ENCODE assay signal across 23 mouse cellular contexts in the genomic region with DNA sequence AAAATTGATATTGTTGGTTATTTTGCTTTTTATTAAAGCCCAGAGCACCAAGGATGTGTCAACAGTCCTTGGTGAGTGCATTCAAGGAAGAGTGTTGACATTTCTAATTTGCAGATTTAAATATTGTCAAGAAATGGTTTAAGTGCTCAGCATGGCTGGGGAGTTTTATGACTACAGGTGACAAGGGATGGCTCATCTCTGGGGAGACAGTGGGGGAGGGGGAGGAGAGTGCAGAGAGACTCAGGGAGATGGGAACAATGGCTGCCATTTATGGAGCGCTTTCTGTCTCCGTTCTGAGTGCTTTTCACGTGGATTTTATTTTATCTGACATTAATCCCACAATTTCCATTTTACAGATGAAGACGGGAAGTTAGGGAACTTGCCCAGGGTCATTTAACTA.
DNase-seq lines count a peak whose midpoint lies in the region; ATAC-seq and TF ChIP-seq lines count a peak whose summit lies in the region.
"Had no signal": no experiment of that assay in that cellular context is flagged by ENCODE, and none has a peak within 500 bp of the region (broad histone marks: within the 10 kb centered on the region; RNA-seq: fewer than 3 reads in every experiment).

No protein-coding gene starts in this region.

- TF ChIP-seq CTCF in midbrain, postnatal 0 days (IDR thresholded peaks at IDR 0.05), result no peak
- no peak for TF ChIP-seq CTCF in brain, embryonic 14.5 days (IDR thresholded peaks at IDR 0.05; ENCODE audit: borderline replicate concordance, extremely low read depth, insufficient read depth, insufficient read length)

- no peak for ATAC-seq in hindbrain, embryonic 14.5 days (ENCODE audit: low FRiP score)
- no peak for ATAC-seq in midbrain, embryonic 11.5 days (ENCODE audit: low FRiP score)
- no peak for ATAC-seq in midbrain, postnatal 0 days (ENCODE audit: low FRiP score)
- no peak for ATAC-seq in neural tube, embryonic 15.5 days (ENCODE audit: low FRiP score)
- ATAC-seq: activated CD4-positive, CD25-positive, alpha-beta regulatory T cell, adult 4 months; CD4-positive, CD25-positive, alpha-beta regulatory T cell, adult 4 months; Patski had no signal

- peaks cover 51% of the 10 kb centered on the region for H3K4me1 ChIP-seq in hindbrain, embryonic 14.5 days (replicated peaks; ENCODE audit: control insufficient read depth, insufficient read depth, low read length)
- H3K4me1 ChIP-seq in hindbrain, embryonic 10.5 days (replicated peaks), result peaks cover 37% of the 10 kb centered on the region
- peaks cover 2% of the 10 kb centered on the region for H3K4me1 ChIP-seq in midbrain, embryonic 11.5 days (ENCODE audit: control insufficient read depth, insufficient read depth, low read length)
- H3K4me1 ChIP-seq in midbrain, postnatal 0 days (ENCODE audit: insufficient read depth, low read length), result peaks cover 14% of the 10 kb centered on the region; the same call in 1 of the 2 replicates
- H3K4me1 ChIP-seq in neural tube, embryonic 15.5 days, result peaks cover 55% of the 10 kb centered on the region

- H3K4me2 ChIP-seq in hindbrain, embryonic 14.5 days (replicated peaks), result no peak overlapping the region
- H3K4me2 ChIP-seq in midbrain, embryonic 11.5 days, result no peak overlapping the region
- no peak overlapping the region for H3K4me2 ChIP-seq in midbrain, postnatal 0 days (ENCODE audit: low read depth, low read length, poor library complexity, severe bottlenecking)
- no peak overlapping the region for H3K4me2 ChIP-seq in neural tube, embryonic 15.5 days

- WGBS in hindbrain, embryonic 14.5 days, result 67% methylated on average over 4 of the region's 4 CpGs
- WGBS in hindbrain, embryonic 10.5 days, result 73% methylated on average over 4 of the region's 4 CpGs
- WGBS in midbrain, embryonic 11.5 days, result 64% methylated on average over 4 of the region's 4 CpGs
- 41% methylated on average over 4 of the region's 4 CpGs for WGBS in midbrain, postnatal 0 days
- WGBS in neural tube, embryonic 15.5 days, result 49% methylated on average over 4 of the region's 4 CpGs

- no peak overlapping the region for H3K9ac ChIP-seq in hindbrain, embryonic 14.5 days
- no peak overlapping the region for H3K9ac ChIP-seq in midbrain, embryonic 11.5 days (ENCODE audit: low read length)
- no peak overlapping the region for H3K9ac ChIP-seq in midbrain, postnatal 0 days (replicated peaks; ENCODE audit: low read length, poor library complexity, severe bottlenecking)
- no peak overlapping the region for H3K9ac ChIP-seq in neural tube, embryonic 15.5 days (replicated peaks)

- H3K36me3 ChIP-seq in hindbrain, embryonic 14.5 days (replicated peaks; ENCODE audit: control insufficient read depth, insufficient read depth), result no peaks in the 10 kb centered on the region
- no peaks in the 10 kb centered on the region for H3K36me3 ChIP-seq in hindbrain, embryonic 10.5 days
- H3K36me3 ChIP-seq in midbrain, embryonic 11.5 days (ENCODE audit: control insufficient read depth, insufficient read depth, low read length), result no peaks in the 10 kb centered on the region
- no peaks in the 10 kb centered on the region for H3K36me3 ChIP-seq in midbrain, postnatal 0 days (ENCODE audit: insufficient read depth, low read length)
- no peaks in the 10 kb centered on the region for H3K36me3 ChIP-seq in neural tube, embryonic 15.5 days
- H3K36me3 ChIP-seq: G1E had no signal

- no peaks in the 10 kb centered on the region for H3K9me3 ChIP-seq in hindbrain, embryonic 14.5 days (ENCODE audit: control insufficient read depth, low read length)
- no peaks in the 10 kb centered on the region for H3K9me3 ChIP-seq in hindbrain, embryonic 10.5 days
- no peaks in the 10 kb centered on the region for H3K9me3 ChIP-seq in midbrain, embryonic 11.5 days (ENCODE audit: control insufficient read depth, low read length)
- no peaks in the 10 kb centered on the region for H3K9me3 ChIP-seq in midbrain, postnatal 0 days (ENCODE audit: low read length)
- H3K9me3 ChIP-seq in neural tube, embryonic 15.5 days (replicated peaks), result no peaks in the 10 kb centered on the region

- no peak for DNase-seq in hindbrain, embryonic 14.5 days (ENCODE audit: low spot score)
- DNase-seq in hindbrain, embryonic 10.5 days (ENCODE audit: low spot score), result no peak
- DNase-seq in midbrain, embryonic 11.5 days (ENCODE audit: low spot score, missing footprints), result peak; percentile 75
- DNase-seq in midbrain, postnatal 0 days (ENCODE audit: low spot score), result no peak
- DNase-seq in neural tube, embryonic 10.5 days (ENCODE audit: extremely low spot score, low spot score), result no peak
- peak; percentile 53 for DNase-seq in brain, embryonic 14.5 days (ENCODE audit: low read depth)
- no peak for DNase-seq in urinary bladder, postnatal 10 days (ENCODE audit: low spot score)
- DNase-seq: adrenal gland, adult 2 months; adrenal gland, adult 8-10 months; adrenal gland, postnatal 10 days; adrenal gland, postnatal 14 days; adrenal gland, postnatal 25 days; adrenal gland, postnatal 36 days; B cell, adult 2 months; cerebellum, adult 11 months; cerebellum, adult 11-12 months; cerebellum, adult 18-20 months had no signal

- 0 out of 2 replicates have a peak overlapping the region, but pooled peaks have one; percentile 0 for H3K27ac ChIP-seq in hindbrain, embryonic 14.5 days
- no peak overlapping the region for H3K27ac ChIP-seq in hindbrain, embryonic 10.5 days
- H3K27ac ChIP-seq in midbrain, embryonic 11.5 days (ENCODE audit: low read depth, low read length), result no peak overlapping the region
- no peak overlapping the region for H3K27ac ChIP-seq in midbrain, postnatal 0 days (ENCODE audit: low read depth, low read length)
- H3K27ac ChIP-seq in neural tube, embryonic 15.5 days (replicated peaks), result 0 out of 2 replicates have a peak overlapping the region, but pooled peaks have one; percentile 3

- H3K4me3 ChIP-seq in hindbrain, embryonic 14.5 days (replicated peaks; ENCODE audit: low read length), result no peak overlapping the region
- no peak overlapping the region for H3K4me3 ChIP-seq in hindbrain, embryonic 10.5 days
- H3K4me3 ChIP-seq in midbrain, embryonic 11.5 days (ENCODE audit: low read depth, low read length), result no peak overlapping the region
- no peak overlapping the region for H3K4me3 ChIP-seq in midbrain, postnatal 0 days (ENCODE audit: low read depth, low read length)
- H3K4me3 ChIP-seq in neural tube, embryonic 15.5 days (replicated peaks), result no peak overlapping the region

- H3K27me3 ChIP-seq in hindbrain, embryonic 14.5 days (ENCODE audit: control insufficient read depth, insufficient read depth, low read length), result no peaks in the 10 kb centered on the region
- no peaks in the 10 kb centered on the region for H3K27me3 ChIP-seq in hindbrain, embryonic 10.5 days (ENCODE audit: insufficient read depth, poor library complexity, severe bottlenecking)
- no peaks in the 10 kb centered on the region for H3K27me3 ChIP-seq in midbrain, embryonic 11.5 days (ENCODE audit: control insufficient read depth, insufficient read depth, low read length)
- no peaks in the 10 kb centered on the region for H3K27me3 ChIP-seq in midbrain, postnatal 0 days (ENCODE audit: insufficient read depth, low read length)
- H3K27me3 ChIP-seq in neural tube, embryonic 15.5 days (replicated peaks), result no peaks in the 10 kb centered on the region
- H3K27me3 ChIP-seq: CH12.LX, Patski had no signal

- no peak for TF ChIP-seq POLR2A in brain, embryonic 14.5 days (IDR thresholded peaks at IDR 0.05; ENCODE audit: borderline replicate concordance, extremely low read depth, insufficient read depth, insufficient read length, poor library complexity, severe bottlenecking)

Comparison
In these comparisons a context has a peak if more than half of its experiments do, and no peak if none do; other contexts are left out.
1. DNase-seq: peak in midbrain, embryonic 11.5 days (single experiment) and brain, embryonic 14.5 days (single experiment); none in hindbrain, embryonic 14.5 days (single experiment), hindbrain, embryonic 10.5 days (single experiment), midbrain, postnatal 0 days (single experiment), neural tube, embryonic 10.5 days (single experiment) and urinary bladder, postnatal 10 days (single experiment).
2. H3K27ac ChIP-seq: peak in hindbrain, embryonic 14.5 days (single experiment) and neural tube, embryonic 15.5 days (single experiment); none in hindbrain, embryonic 10.5 days (single experiment), midbrain, embryonic 11.5 days (single experiment) and midbrain, postnatal 0 days (single experiment).